In genomic region chr14:55460297-55460696, GRCm38 (mm10) we compare ENCODE assay signal across 14 mouse cellular contexts. TPM values are rescaled to one million over a fixed set of nuclear protein-coding genes. Genes with fewer than 3 reads are reported as not detected.
DNase-seq lines count a peak whose midpoint lies in the region; ATAC-seq and TF ChIP-seq lines count a peak whose summit lies in the region.
"Had no signal": no experiment of that assay in that cellular context is flagged by ENCODE, and none has a peak within 500 bp of the region (broad histone marks: within the 10 kb centered on the region; RNA-seq: fewer than 3 reads in every experiment).

No protein-coding gene starts in this region.

- peaks cover 6% of the 10 kb centered on the region; the same call in 1 of the 2 replicates for H3K9me3 ChIP-seq in kidney, embryonic 16.5 days (ENCODE audit: low read length)
- no peaks in the 10 kb centered on the region for H3K9me3 ChIP-seq in stomach, postnatal 0 days (ENCODE audit: control insufficient read depth, low read length)
- H3K9me3 ChIP-seq in forebrain, embryonic 16.5 days (ENCODE audit: control insufficient read depth, low read length) = peaks cover 3% of the 10 kb centered on the region; the same call in 1 of the 2 replicates
- H3K9me3 ChIP-seq: liver, embryonic 15.5 days had no signal

- peak; percentile 23 to 42 for DNase-seq in left cerebral cortex, adult 9 months (ENCODE audit: low spot score in 2 of 2)
- DNase-seq in left cerebral cortex, adult 11 months (ENCODE audit: low spot score) = no peak
- DNase-seq in layer of hippocampus, postnatal 10 days (ENCODE audit: low spot score in 2 of 2) = peak; percentile 24 to 32
- peak; percentile 38 for DNase-seq in stomach, postnatal 0 days (ENCODE audit: low spot score)
- no peak for DNase-seq in liver
- no peak for DNase-seq in urinary bladder, postnatal 36 days (ENCODE audit: low spot score in 2 of 2)
- DNase-seq: adrenal gland, postnatal 36 days; cerebellum, postnatal 10 days; thymus, postnatal 36 days had no signal

- TF ChIP-seq CTCF in stomach, postnatal 0 days (IDR thresholded peaks at IDR 0.05; ENCODE audit: low read depth) = no peak

- ATAC-seq in kidney, embryonic 16.5 days (ENCODE audit: low FRiP score, low TSS enrichment) = peak; percentile 84
- ATAC-seq in stomach, postnatal 0 days (ENCODE audit: low FRiP score, low TSS enrichment) = peak; percentile 83
- ATAC-seq in forebrain, embryonic 16.5 days = no peak

- no peak for TF ChIP-seq EP300 in stomach, postnatal 0 days (optimal IDR thresholded peaks at IDR 0.05)

- peak overlapping the region; percentile 41 for H3K27ac ChIP-seq in kidney, embryonic 16.5 days (ENCODE audit: low read length)
- H3K27ac ChIP-seq in stomach, postnatal 0 days (replicated peaks) = 0 out of 2 replicates have a peak overlapping the region, but pooled peaks have one; percentile 8
- H3K27ac ChIP-seq in forebrain, embryonic 16.5 days (ENCODE audit: low read length) = no peak overlapping the region
- H3K27ac ChIP-seq: embryonic facial prominence, embryonic 15.5 days; liver, embryonic 15.5 days had no signal

- H3K27me3 ChIP-seq in kidney, embryonic 16.5 days (ENCODE audit: insufficient read depth, low read length) = no peaks in the 10 kb centered on the region
- H3K27me3 ChIP-seq in stomach, postnatal 0 days (ENCODE audit: control insufficient read depth, insufficient read depth, low read length) = no peaks in the 10 kb centered on the region
- H3K27me3 ChIP-seq in forebrain, embryonic 16.5 days (replicated peaks; ENCODE audit: control insufficient read depth, insufficient read depth, low read length) = 0 out of 2 replicates have a peak, but pooled peaks cover 2% of the 10 kb centered on the region
- H3K27me3 ChIP-seq: embryonic facial prominence, embryonic 15.5 days had no signal

- no peaks in the 10 kb centered on the region for H3K4me1 ChIP-seq in kidney, embryonic 16.5 days (ENCODE audit: insufficient read depth, low read length)
- H3K4me1 ChIP-seq in stomach, postnatal 0 days (replicated peaks; ENCODE audit: control insufficient read depth, insufficient read depth) = no peaks in the 10 kb centered on the region
- H3K4me1 ChIP-seq in forebrain, embryonic 16.5 days (replicated peaks; ENCODE audit: control insufficient read depth, insufficient read depth, low read length) = 0 out of 2 replicates have a peak, but pooled peaks cover 6% of the 10 kb centered on the region
- H3K4me1 ChIP-seq: embryonic facial prominence, embryonic 15.5 days had no signal

- no peaks in the 10 kb centered on the region for H3K36me3 ChIP-seq in kidney, embryonic 16.5 days (ENCODE audit: insufficient read depth, low read length)
- H3K36me3 ChIP-seq in stomach, postnatal 0 days (ENCODE audit: control insufficient read depth, insufficient read depth, low read length) = no peaks in the 10 kb centered on the region
- no peaks in the 10 kb centered on the region for H3K36me3 ChIP-seq in forebrain, embryonic 16.5 days (ENCODE audit: control insufficient read depth, insufficient read depth)
- H3K36me3 ChIP-seq: embryonic facial prominence, embryonic 15.5 days; liver, embryonic 15.5 days had no signal

- H3K4me3 ChIP-seq in kidney, embryonic 16.5 days (ENCODE audit: low read length) = no peak overlapping the region
- H3K4me3 ChIP-seq in stomach, postnatal 0 days (ENCODE audit: low read depth, low read length) = no peak overlapping the region
- H3K4me3 ChIP-seq in forebrain, embryonic 16.5 days (replicated peaks; ENCODE audit: low read length) = no peak overlapping the region
- H3K4me3 ChIP-seq: embryonic facial prominence, embryonic 15.5 days; liver, embryonic 15.5 days had no signal

- H3K4me2 ChIP-seq in kidney, embryonic 16.5 days (replicated peaks; ENCODE audit: low read depth, low read length) = peak overlapping the region; percentile 9; the same call in 1 of the 2 replicates
- 0 out of 2 replicates have a peak overlapping the region, but pooled peaks have one; percentile 17 for H3K4me2 ChIP-seq in stomach, postnatal 0 days (replicated peaks; ENCODE audit: low read depth)
- no peak overlapping the region for H3K4me2 ChIP-seq in forebrain, embryonic 16.5 days (ENCODE audit: low read length)
- H3K4me2 ChIP-seq: embryonic facial prominence, embryonic 15.5 days; liver, embryonic 15.5 days had no signal

- no peak overlapping the region for H3K9ac ChIP-seq in kidney, embryonic 16.5 days (replicated peaks; ENCODE audit: low read length)
- no peak overlapping the region for H3K9ac ChIP-seq in stomach, postnatal 0 days (ENCODE audit: low read length)
- no peak overlapping the region for H3K9ac ChIP-seq in forebrain, embryonic 16.5 days (replicated peaks; ENCODE audit: low read depth, low read length)
- H3K9ac ChIP-seq: embryonic facial prominence, embryonic 15.5 days; liver, embryonic 15.5 days had no signal

- 45% methylated on average over 10 of the region's 10 CpGs for WGBS in kidney, embryonic 16.5 days
- WGBS in stomach, postnatal 0 days = 49% methylated on average over 10 of the region's 10 CpGs
- 80% methylated on average over 10 of the region's 10 CpGs for WGBS in forebrain, embryonic 16.5 days

RNA-seq across cellular contexts. Expression of gene Dhrs4, which starts 18.3 kb away (rescaled TPM):
- polyA plus RNA-seq in kidney, embryonic 16.5 days (2015; fragmentation: Nextera tagmentation; extraction: Ambion mirVana) = 147 and 157 TPM in 2 replicates
- 10 to 100 TPM; 16.5 to 17.7 TPM for total RNA-seq in layer of hippocampus, postnatal 10 days (2021)
- 53.7 and 54.5 TPM in 2 replicates for polyA plus RNA-seq in stomach, postnatal 0 days (2015; fragmentation: Nextera tagmentation; extraction: Ambion mirVana)
- 43.3 and 48.2 TPM in 2 replicates for polyA plus RNA-seq in forebrain, embryonic 16.5 days (2015; fragmentation: Nextera tagmentation; extraction: Ambion mirVana)

RNA-seq across cellular contexts. Expression of gene Carmil3, which starts 30.2 kb away (rescaled TPM):
- 2.5 and 3.0 TPM in 2 replicates for polyA plus RNA-seq in kidney, embryonic 16.5 days (2015; fragmentation: Nextera tagmentation; extraction: Ambion mirVana)
- total RNA-seq in layer of hippocampus, postnatal 10 days (2021) = 100 to 1,000 TPM; 106 to 144 TPM
- 0.46 and 0.81 TPM in 2 replicates for polyA plus RNA-seq in stomach, postnatal 0 days (2015; fragmentation: Nextera tagmentation; extraction: Ambion mirVana)
- 29.4 and 38.1 TPM in 2 replicates for polyA plus RNA-seq in forebrain, embryonic 16.5 days (2015; fragmentation: Nextera tagmentation; extraction: Ambion mirVana)

RNA-seq across cellular contexts. Expression of gene Cpne6, which starts 49.9 kb away (rescaled TPM):
- polyA plus RNA-seq in kidney, embryonic 16.5 days (2015; fragmentation: Nextera tagmentation; extraction: Ambion mirVana) = 0.21 and 0.46 TPM in 2 replicates
- 100 to 1,000 TPM; 306 to 335 TPM for total RNA-seq in layer of hippocampus, postnatal 10 days (2021)
- 0.08 and 0.17 TPM in 2 replicates for polyA plus RNA-seq in stomach, postnatal 0 days (2015; fragmentation: Nextera tagmentation; extraction: Ambion mirVana)
- 9.9 and 18.0 TPM in 2 replicates for polyA plus RNA-seq in forebrain, embryonic 16.5 days (2015; fragmentation: Nextera tagmentation; extraction: Ambion mirVana)
- total RNA-seq: adrenal gland, postnatal 36 days; gastrocnemius, adult 8-10 months had no signal
- polyA plus RNA-seq: liver, embryonic 15.5 days had no signal

Comparison
In these comparisons a context has a peak if more than half of its experiments do, and no peak if none do; other contexts are left out.
1. DNase-seq: peak in left cerebral cortex, adult 9 months (2 of 2), layer of hippocampus, postnatal 10 days (2 of 2) and stomach, postnatal 0 days (single experiment); none in left cerebral cortex, adult 11 months (single experiment), liver (single experiment) and urinary bladder, postnatal 36 days (0 of 2).